Mouse (Mus musculus): ENCODE measurements around the gene Bag2.

The Bag2 gene

DNA sequence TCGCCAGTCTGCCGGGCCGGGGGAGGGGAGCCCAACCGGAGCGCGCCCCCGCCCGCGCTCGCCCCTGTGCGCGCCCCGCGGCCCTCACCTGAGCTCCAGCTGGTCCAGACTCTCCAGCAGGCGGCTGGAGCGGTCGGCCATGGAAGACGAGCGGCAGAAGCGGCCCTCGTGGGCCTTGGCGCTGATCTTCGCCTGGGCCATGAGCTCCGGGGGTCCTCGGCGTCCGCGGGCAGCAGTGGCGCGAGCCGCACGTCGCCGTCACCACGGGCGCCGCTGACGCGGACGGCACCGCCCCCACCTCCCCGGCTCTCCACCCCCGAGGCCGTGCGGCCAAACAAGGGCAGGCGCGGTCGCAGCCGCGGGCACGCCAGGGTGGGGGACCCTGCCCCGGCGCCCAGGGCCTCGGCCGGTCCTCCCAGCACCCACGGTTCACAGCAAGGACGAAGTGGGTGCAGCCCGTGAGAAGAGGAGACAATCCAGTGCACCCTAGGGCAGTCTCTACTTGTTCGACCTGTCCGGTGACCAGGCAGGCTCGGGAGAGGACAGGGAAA lies at the start of gene Bag2:
TSS of gene Bag2 (minus strand) at position 305 of the 551 bp plus-strand sequence.
- DNase-seq (ENCODE audit: low spot score), result peak; percentile 79

DNA sequence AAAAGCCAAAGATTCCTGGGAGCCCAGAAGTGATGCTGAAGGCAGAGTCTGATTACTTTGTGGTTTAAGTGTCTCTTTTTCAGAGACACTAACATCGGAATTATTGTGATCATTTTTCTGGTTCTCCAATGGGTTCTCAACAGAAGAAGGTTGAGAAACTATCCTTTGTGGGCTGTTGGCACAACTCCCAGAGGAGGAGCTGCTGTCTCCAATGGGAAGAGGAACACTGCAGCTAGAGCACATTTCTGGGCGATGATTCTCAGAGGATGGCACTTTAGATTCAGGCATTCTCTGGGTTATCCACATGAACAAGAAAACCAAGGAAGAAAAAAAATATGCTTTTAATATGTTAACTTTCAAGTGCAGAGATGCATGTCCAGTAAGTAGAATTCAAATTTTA lies 45.7 kb upstream of the Bag2 start:
- DNase-seq (ENCODE audit: low spot score), result no peak

DNA sequence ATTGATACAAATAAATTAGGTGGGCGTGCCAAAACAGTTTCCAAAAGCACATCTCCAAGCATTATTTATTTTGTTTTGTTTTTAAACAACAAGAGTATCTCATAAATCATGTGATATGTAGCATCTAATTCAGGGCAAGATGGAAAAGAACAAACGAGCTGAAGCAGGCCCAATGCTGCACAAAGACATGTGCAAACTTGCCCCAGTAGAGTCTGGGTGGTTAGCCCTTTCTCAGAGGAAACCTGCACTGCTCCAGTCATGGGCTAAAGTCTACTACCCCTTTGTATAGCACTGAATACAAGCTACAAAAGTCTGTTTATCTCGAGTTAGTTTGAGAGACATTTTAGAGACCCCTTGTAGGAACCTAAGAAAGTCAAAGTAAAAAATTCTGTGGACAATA lies 42.0 kb upstream of the Bag2 start:
- no peak for DNase-seq (ENCODE audit: low spot score)

DNA sequence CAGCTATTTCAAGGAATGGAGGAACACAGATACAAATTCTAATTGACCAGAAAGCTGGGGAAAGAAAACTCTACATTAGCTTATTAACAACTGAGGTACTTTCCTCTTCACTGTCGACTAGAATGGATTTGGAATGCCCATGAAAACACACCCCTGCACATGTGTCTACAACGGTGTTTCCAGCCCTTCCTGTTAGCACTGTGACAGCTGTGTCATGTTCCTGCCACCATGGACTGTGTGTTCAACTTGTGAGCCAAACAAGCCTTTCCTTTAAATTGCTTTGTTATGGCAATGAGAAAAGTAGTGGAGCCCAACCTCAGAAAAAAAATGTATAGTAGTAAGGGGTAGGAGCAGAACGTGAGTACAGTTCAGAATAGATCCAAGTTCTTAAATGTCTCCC lies 30.9 kb upstream of the Bag2 start:
- DNase-seq (ENCODE audit: low spot score), result no peak

DNA sequence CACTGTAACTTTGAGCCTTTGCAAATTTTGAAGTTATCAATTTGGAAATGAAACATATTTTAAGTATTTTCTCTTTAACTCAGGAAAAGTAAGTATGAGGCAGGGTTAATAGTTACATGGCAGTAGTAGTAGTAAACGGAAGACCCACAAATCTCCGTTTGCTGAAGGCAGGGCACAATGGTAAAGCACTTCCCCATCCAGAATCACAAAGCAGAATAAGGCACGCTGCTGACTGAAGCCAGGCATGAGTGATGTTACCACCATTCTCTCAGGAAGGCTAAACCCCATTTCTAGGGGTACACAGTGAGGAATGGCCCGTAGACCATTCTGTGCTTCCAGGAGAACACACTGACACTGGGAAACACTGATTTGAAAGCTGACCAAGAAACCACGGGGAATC lies 30.5 kb upstream of the Bag2 start:
- no peak for DNase-seq (ENCODE audit: low spot score)

DNA sequence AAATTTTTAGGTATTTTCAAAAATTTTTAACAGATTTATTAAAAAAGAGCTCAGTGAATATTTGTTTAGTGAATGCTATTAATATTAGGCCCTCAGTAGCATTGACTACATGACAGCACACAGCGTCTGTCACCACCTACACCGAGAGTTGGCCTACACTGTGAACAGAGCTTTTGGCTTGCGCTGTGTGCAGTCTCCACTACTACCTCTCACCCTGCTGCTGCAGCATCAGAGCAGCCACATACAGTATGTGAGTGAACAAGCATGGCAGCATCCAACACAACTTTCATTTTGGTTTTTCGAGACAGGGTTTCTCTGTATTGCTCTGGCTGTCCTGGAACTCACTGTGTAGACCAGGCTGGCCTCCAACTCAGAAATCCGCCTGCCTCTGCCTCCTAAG lies 27.0 kb upstream of the Bag2 start:
- DNase-seq (ENCODE audit: low spot score), result no peak

DNA sequence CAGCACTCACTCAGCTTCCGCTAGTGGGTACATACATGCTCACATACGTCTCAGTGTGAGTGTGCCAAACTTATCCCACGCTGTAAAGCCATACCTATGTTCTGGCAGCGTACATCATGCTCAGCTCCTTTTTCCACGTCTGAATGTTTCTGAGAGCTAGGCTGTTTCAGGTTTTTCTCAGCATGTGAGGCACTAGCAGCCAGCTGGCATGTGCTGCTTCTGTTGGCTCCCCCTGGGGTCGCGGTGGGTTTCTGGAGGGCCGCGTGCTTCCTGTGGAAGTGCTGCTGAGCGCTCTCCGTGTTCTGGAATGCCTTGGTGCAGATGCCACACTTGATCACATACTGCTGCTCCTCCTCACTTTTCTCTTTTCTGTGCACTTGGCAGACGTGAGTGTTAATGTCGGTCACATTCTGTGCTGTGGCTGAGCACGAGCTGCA lies 18.6 kb upstream of the Bag2 start:
- DNase-seq (ENCODE audit: low spot score), result no peak

DNA sequence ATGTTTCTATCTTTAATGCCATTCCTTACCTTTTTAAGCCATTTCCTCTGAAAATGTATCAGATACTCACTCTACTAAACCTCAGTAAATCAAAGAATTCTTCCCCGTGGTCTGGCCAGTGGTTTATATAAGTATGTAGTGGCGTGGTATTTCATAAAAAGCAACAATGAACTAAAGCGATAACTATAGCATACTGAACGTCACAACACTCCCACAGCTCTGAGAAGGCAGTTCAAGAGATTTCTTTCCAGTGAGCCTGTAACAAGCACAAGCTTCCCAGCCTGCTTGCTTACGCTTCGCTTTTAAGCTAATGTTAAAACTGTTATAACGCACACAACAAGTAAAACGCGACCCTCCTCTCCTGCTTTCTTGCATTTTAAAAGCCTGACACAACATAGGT lies 14.5 kb upstream of the Bag2 start:
- no peak for DNase-seq (ENCODE audit: low spot score)

DNA sequence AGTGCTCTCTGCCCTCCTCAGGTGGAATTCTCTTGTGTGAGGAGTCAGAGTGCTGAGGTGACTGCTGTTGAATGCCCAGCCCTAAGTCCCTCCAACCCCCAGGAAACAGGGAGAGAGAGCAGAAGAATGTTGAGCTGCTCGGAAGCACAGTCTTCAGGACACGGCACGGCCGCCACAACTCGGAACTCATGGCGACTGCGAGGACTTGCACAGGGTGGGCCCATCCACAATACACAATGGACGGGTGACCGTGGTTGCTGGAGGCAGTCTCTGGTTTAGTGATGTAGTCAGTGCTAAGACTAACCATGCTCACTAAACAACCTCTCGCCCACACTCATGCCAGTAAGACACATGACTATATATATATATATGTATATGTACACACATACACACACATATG lies 14.0 kb upstream of the Bag2 start:
- no peak for DNase-seq (ENCODE audit: low spot score)

DNA sequence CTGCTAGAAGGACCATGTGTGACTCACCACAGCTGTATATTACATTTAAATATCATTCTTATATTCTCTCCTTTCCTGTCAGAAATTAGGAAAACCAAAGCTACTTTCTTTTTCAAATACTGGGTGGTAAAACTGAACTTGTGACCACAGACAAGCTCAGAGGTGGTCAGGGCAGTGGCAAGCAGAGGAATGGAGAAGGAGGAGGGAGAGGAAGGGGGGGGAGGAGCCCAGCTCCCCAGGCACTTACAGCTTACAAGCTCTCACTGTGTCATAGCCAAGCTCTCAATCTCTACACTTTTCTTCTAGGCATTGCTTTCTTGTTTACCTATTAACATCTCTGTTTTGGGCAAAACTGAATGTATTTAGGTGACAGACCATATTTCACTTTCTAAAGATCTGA lies 11.2 kb upstream of the Bag2 start:
- DNase-seq (ENCODE audit: low spot score), result no peak

DNA sequence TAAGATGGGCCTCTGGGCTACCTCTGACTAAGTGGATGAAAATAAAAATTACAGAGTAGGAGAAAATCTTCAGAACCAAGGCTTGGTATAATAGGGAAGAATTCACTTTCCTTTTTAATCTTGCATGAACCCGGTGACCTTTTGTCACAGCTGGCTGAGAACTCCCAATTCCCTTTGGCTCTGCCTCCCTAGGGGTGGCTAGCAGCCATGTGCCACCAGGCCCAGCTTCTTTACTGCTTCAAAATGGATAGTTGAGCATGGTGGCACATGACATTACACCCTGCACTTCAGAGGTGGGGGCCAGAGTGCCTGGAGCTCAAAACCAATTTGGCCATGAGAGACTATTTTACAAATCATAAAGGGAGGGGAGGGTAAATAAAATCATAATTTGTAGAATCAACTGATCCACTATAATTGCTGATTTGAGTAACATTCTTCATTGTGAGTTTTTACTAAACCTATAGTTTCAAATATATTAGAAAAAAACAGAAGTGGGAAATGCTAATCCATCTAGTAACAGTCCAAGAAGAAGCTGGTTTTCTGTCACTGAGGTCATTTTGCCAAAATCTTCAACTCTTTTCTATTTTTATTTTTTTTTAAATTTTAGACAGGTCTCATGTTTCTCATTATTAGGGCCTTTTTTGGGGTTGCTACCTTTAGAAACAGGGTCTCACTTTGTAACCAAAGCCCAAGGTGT lies 10.6 kb upstream of the Bag2 start:
- DNase-seq (ENCODE audit: low spot score), result no peak

DNA sequence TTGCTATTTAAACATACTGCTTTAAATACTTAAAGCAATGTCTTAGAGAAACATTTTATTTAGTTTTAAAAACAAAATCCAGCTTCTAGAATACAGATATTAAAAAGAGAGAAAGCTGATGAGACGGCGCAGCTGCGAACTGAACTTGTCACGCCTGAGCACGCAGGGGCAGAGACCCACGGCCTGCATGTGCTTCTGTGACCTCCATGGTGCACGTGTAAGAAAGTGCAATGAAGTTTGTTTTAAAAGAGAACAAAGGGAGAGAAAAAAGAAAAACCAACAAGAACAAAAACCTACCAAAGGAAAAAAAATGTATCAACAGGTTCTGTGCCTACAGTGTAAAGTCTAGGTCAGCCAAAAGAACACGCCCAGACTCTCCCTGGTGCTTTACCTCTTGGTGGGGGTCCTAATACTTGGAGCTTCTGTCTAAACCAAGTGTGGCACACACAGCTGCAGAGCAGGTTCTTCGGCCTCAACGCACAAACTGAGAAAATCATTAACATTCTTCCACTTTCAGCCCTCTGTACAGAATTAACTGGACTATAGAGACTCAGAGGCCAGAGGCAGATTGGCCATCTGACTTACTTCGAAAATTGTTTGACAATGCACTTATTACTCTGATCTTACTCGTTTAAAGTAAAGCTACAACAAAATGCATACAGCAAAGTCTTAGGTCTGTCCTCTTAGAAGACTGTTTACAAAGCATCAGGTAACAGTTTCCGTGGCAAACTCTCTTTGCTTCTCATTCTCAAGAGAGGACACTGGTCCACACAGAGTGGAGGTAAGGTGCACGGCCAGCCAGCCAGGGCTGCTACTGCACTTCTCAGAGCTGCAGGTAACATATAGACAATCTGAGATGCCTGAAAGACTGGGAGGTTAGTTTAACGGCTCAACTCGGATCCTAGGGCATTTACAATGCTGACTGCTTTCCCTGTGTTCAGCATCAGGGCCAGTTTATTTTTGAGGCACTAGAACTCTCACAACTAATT lies 9.2 kb upstream of the Bag2 start:
- DNase-seq (ENCODE audit: low spot score), result no peak

DNA sequence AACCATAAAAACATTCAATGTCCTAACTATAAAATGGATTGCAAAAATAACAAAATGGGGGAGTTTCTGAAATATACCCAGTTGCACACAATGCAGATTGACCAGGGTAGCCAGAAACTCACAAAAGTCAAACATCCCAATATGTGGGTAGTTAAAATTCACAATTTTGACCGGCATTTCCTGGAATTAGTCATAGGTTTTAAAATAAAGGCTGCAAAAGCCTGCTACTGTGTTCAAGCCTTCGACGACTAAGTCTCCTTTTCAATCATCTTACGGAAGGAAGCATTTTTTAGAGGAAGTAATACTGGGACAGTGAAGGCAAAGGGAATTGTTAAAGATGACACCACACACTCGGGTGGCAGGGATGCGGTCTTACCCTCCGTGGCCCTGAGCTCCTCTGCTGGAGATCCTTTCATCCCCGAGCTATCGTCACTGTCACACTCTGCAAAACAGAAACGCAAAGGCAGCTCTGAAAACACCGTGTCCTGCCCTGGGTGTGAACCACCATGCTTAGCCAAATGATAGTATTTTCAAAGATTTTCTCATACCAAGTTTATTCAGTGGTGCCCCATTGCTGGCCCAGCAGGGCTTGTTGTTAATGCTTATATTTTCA lies 8.0 kb upstream of the Bag2 start:
- DNase-seq (ENCODE audit: low spot score), result no peak

DNA sequence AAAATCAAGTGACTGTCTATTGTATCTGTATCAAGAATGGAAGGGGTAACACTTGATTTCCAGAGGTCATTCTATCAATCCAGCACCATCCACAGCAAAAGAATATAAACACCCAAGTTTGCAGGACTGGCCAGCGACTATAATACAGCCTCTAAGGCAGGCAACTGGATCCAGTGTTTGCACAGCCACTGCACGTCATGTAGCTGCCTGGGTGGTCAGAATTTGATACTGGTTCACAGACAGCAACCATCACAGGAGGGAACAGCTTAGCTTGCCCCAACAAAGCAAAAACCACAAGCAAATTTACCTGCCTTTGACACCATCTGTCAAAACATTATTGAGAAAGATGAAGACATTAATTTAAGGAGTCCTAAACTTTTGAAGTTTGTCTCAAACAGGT lies 6.2 kb upstream of the Bag2 start:
- DNase-seq (ENCODE audit: low spot score), result no peak

DNA sequence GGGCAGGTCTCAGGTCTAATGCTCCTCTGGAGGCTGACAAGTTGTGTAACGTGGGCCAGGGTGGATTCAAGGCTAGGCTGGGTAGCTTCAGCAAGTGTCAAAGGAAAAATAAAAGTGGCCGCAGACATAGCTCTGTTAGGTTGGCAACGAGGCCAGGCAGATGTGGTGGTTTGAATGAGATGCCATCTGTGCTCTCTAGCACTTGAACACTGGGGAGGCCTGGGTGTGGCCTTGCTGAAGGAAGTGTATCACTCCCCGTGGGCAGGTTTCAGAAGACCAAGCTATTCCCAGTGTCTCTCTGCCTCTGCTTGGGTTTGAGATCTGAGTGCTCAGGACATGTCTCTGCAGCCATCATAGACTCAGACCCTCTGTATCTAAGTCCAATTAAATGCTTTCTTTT lies 893 bp upstream of the Bag2 start:
- DNase-seq (ENCODE audit: low spot score), result no peak

DNA sequence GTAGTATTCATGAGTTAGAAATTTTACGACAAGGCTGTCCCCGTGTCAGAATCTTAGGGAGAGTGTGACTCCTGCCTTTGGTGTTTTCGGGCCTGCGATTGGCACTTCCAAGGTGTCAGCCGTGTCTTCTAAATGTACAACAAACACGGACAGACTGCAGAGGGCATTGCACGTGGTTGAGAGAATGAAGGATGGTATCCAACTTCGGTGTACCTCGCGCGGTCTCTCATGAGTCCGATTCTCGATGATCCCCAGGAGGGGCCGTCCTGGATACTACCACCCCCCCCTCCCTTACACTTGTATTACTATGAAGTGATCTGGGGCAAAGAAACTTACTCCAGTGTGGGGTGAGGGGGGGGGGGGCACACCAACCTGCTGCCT lies 572 bp downstream of the Bag2 start:
- no peak for DNase-seq (ENCODE audit: low spot score)

DNA sequence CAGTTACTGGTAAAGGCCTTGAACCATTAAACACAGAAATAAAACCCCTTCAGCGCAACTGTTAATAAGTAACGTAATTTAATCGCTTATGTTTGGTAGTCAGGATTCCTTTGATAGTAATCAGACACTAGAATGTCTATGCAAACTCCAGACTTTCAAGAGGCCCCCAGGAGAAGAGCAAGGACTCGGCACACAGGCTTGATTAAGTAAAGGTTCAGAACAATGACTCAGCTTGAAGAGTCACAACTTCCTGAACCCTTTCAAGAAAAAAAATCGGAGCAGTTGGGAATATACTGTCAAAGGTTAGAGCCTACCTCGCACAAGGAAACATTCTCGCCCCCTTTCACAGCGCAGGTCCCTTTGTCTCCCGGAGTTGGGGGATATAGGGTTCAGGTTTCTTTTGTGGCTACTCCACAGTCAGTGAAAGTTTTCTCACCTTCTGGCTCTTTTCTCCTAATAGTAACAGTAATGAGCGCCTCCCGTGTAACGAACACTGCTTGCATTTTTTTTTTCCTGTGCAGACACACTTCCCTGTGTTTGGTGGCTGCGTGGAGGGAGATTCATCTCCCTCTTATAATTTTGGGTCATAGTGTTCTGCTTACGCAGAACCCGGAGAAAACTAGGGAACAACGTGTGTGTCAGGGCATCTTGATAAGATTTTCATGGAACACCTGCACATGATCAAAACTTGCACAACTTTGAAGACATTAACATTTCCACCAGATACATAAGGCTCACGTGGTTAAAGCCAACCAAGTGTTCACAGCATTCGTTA lies 1.1 kb downstream of the Bag2 start:
- DNase-seq (ENCODE audit: low spot score), result no peak

DNA sequence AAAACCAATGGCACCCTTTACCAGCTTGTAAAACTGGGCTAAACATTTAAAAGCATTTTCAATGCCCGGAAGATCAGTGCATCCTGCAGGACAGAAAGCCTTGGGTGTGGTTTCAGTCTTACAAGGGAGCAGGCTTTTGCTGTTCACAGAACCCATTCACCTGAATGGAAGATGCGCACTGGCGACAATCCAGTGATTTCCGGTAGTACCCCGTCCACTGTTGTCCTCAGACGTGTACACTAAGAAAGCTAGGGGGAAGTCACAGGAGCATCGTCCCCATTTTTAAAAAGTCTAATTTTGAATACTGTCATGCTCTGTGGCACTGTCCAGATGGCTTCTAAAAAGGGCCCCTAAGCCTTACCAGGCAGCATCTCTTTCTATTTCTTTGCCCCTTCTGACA lies 1.8 kb downstream of the Bag2 start:
- DNase-seq (ENCODE audit: low spot score), result no peak

DNA sequence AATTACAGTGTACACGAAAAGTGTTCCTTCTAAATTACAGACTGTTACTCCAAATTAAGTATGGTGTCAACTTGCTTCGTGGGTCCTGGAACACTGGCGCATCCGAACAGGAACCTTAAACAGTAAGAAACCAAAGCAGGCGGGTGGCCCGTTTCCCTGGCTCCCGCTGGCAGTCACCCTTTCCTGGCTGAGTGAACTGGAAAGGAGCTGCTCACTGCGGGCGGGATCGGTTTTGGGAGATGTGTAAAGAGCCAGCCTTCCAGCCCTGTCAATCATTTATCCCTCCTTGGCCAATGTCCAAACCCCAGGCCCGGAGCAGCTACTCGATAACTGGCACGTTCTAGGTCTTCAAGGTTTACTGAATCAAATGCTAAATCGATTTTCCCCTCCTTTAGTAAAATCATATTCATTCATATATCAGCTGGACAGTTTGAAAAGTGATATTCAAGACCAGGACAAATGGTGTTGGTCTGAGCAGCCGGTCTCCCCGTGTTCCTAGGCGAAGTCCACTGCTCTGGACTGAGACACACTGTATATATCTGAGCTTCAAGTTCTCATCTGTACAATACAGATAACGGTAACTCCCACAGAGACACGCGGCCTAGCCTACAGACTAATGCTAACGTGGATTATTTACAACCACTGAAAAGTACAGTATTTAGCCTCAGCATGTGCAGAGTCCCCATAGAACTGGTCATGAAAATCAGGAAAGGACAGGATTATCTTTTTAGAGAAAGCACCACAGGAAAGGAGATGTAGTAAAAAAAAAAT lies 2.4 kb downstream of the Bag2 start:
- DNase-seq (ENCODE audit: low spot score), result no peak

DNA sequence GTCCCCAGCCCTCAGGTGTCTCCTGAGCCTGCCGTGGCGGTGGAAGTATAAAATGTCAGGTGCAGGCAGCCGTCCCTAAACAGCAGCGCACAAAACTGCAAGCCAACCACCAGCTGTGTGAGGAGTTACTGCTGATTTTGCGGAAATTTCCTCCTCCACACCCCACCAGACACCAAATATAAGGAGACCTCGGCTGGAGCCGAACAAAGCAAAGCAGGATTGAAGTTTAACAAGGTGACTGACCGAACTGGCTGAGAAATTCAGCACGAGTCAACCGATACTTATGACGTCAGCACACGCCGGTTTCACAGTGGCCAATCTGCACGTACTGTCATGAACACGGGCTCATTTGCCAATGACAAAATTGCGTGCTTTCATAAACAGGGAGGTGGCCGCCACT lies 3.5 kb downstream of the Bag2 start:
- no peak for DNase-seq (ENCODE audit: low spot score)

DNA sequence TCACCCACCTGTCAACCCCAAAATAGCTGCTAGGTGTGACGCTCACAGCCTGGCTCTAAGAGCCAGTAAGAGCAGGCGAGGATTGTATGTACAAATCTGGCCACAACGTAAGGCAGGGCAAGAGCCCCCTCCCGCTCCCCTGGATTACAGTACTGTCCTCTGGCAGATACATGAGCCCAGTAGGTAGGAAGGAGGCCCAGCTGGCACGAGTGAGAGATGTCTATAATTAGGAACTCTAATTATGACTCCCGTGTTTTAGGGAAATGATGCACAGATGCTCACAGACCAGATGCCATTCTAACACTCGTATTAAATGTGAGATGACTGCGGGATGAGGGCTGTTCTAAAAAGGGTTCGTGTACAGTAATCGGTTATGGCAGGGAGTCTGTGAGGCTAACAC lies 6.3 kb downstream of the Bag2 start:
- no peak for DNase-seq (ENCODE audit: low spot score)

Measured in testis, postnatal 10 days (tissue).